Mouse (Mus musculus) pancreas, adult 10 weeks (tissue): ENCODE measurements around the gene Ccdc136. TPM values are rescaled to one million over a fixed set of nuclear protein-coding genes. Genes with fewer than 3 reads are reported as not detected.

ENCODE experiments used
- polyA plus RNA-seq: library from polyadenylated mRNA; stranded (reverse); fragments of 350-450 nt; fragmentation: Illumina TruSeq; extraction: RNeasy Lipid Tissue Mini Kit (QIAGEN cat#74804); gene quantifications from one replicate; pipeline ENCODE4 v1.2.3, GENCODE M21; 2015; ENCODE audit warnings: low read depth, low replicate concordance; ENCODE audit not compliant: insufficient read depth

Gene Ccdc136
- polyA plus RNA-seq, result 1.1 TPM

GRCm38 (mm10) chr6:29395910-29396713 is at the start of gene Ccdc136:
Gene Ccdc136 (plus strand): TSS chr6:29396309.

GRCm38 (mm10) chr6:29347665-29348370 is 48.3 kb upstream of the Ccdc136 start, which contains the start of gene Calu:
Gene Calu (plus strand): TSS chr6:29348069.

DNA sequence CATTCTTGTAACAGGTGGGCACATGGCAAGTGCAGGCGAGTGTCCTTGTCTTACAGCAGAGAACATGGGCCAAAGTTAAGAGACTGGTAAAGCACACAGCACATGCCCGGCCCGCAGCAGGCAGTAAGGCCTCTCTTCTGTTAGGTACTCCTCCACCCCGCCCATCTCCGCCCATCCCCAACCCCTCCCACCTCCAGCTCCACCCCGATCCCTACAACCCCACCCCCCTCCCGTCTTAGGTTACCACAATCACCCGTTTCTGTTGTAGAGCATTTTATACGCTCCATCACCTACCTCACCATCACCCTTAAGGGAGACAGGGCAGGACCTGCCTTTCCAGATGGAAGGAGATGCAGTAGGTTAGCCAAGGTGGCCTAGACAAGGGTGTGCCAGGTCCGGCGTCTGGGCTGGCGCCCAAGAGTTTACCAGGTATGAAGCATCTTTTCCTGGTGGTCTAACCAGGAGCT is 8.0 kb upstream of the Ccdc136 start, which contains the start of gene Opn1sw:
Gene Opn1sw, minus strand, starts transcription at position 417 of the 467 bp plus-strand sequence.

GRCm38 (mm10) chr6:29433038-29433803 is 37.1 kb downstream of the Ccdc136 start, which contains the start of gene Flnc:
Gene Flnc (plus strand): TSS chr6:29433256.

GRCm38 (mm10) chr6:29467583-29468354 is 71.7 kb downstream of the Ccdc136 start, which contains the start of gene Atp6v1f:
Gene Atp6v1f (plus strand): TSS chr6:29467718.

GRCm38 (mm10) chr6:29471137-29471536 is 75.0 kb downstream of the Ccdc136 start, which contains the start of gene Atp6v1fnb:
Gene Atp6v1fnb (plus strand): TSS chr6:29471437.

Other genes starting within 250 kb of the Ccdc136 start
- 13.7 TPM for gene Rbm28, start 231.3 kb upstream of the Ccdc136 start, polyA plus RNA-seq
- 0.31 TPM for gene Prrt4, start 216.7 kb upstream of the Ccdc136 start, polyA plus RNA-seq
- gene Impdh1, start 179.9 kb upstream of the Ccdc136 start, polyA plus RNA-seq, result 26.2 TPM
- 2.7 TPM for gene Hilpda, start 123.8 kb upstream of the Ccdc136 start, polyA plus RNA-seq
- gene Fam71f2, start 116.7 kb upstream of the Ccdc136 start, polyA plus RNA-seq, result 1.2 TPM
- gene Fam71f1, start 77.2 kb upstream of the Ccdc136 start, polyA plus RNA-seq, result not detected
- 42.3 TPM for gene Calu, start 48.2 kb upstream of the Ccdc136 start, polyA plus RNA-seq
- gene Opn1sw, start 7.8 kb upstream of the Ccdc136 start, polyA plus RNA-seq, result not detected
- 2.3 TPM for gene Flnc, start 36.9 kb downstream of the Ccdc136 start, polyA plus RNA-seq
- 71.5 TPM for gene Atp6v1f, start 71.4 kb downstream of the Ccdc136 start, polyA plus RNA-seq
- not detected for gene Atp6v1fnb, start 75.1 kb downstream of the Ccdc136 start, polyA plus RNA-seq
- gene Kcp, start 111.6 kb downstream of the Ccdc136 start, polyA plus RNA-seq, result 1.1 TPM
- gene Irf5, start 130.3 kb downstream of the Ccdc136 start, polyA plus RNA-seq, result 2.5 TPM
- 14.8 TPM for gene Tnpo3, start 213.6 kb downstream of the Ccdc136 start, polyA plus RNA-seq